Mouse (Mus musculus) adrenal gland (tissue): ENCODE data around the gene Gripap1.

Source experiments
- intact Hi-C: fragments of 180-260 bp; cut with DNase I; formaldehyde crosslinking; loops from one replicate; pipeline ENCODE4 v1.15.1; 2025
- microRNA-seq, 2 experiments: library from miRNA; unstranded; fragments of <30 nt; microRNA quantifications; one replicate each; pipeline ENCODE4; 2019

The Gripap1 gene

GRCm38 (mm10) chrX:7867141-7867540 is 77.6 kb downstream of the Gripap1 start:
- intact Hi-C loops = no loop called here

GRCm38 (mm10) chrX:7868506-7868905 is 78.9 kb downstream of the Gripap1 start:
- intact Hi-C loops = no loop called here

GRCm38 (mm10) chrX:7869826-7870225 is 80.3 kb downstream of the Gripap1 start:
- intact Hi-C loops = no loop called here

Small RNA genes lying within 50 kb of the gene (microRNA-seq; reads per million reads assigned to microRNA genes)
- gene Mir1198 = 52.0 to 61.8 reads per million in 2 experiments
